In the genomic region with DNA sequence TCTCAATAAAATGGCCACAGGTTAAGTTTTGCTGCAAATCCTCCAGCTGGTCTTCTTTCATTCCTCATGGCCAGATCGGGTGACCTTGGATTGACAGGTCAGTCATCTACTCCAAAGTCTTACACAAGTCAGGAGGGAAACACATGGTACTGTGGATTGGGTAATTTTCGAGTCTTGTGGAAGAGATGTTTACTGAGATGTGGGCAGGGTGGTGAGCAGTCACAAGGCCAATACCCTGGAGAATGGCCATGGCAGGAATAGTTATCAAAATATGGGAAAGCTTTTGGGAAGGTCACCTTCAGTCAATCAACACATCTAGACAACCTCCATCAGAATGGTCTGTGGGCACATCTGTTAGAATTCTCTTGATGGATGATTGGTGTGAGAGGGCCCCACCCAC, we compare ENCODE assay signal across 14 mouse cellular contexts.
A peak's percentile ranks its signal among the peaks of the same experiment; 100 is the strongest.
DNase-seq lines count a peak whose midpoint lies in the region.
"Had no signal": no experiment of that assay in that cellular context is flagged by ENCODE, and none has a peak within 500 bp of the region (broad histone marks: within the 10 kb centered on the region; RNA-seq: fewer than 3 reads in every experiment).

No protein-coding gene starts in this region.

- peak; percentile 37 for DNase-seq in adrenal gland, adult 8-10 months
- DNase-seq in adrenal gland, postnatal 25 days, result no peak
- peak; percentile 44 for DNase-seq in 3T3-L1 (ENCODE audit: low read depth, low spot score)
- peak; percentile 41 for DNase-seq in adipocyte (ENCODE audit: low spot score)
- peak; percentile 92 for DNase-seq in fibroblast of lung, adult 2 months (ENCODE audit: low read depth)
- no peak for DNase-seq in kidney, adult 18-20 months
- no peak for DNase-seq in right cerebral cortex, postnatal 14 days
- DNase-seq: cerebellum, adult 11-12 months; cerebellum, adult 9-10 months; cerebellum, postnatal 25 days; forebrain, postnatal 0 days; gastrocnemius, postnatal 14 days; heart, postnatal 10 days; heart, postnatal 4 days had no signal

Comparison
In these comparisons a context has a peak if more than half of its experiments do, and no peak if none do; other contexts are left out.
1. DNase-seq: peak in adrenal gland, adult 8-10 months (single experiment), 3T3-L1 (single experiment), adipocyte (single experiment) and fibroblast of lung, adult 2 months (single experiment); none in adrenal gland, postnatal 25 days (single experiment), kidney, adult 18-20 months (single experiment) and right cerebral cortex, postnatal 14 days (single experiment).